Mouse (Mus musculus): Measurements from ENCODE around the gene Tsc1.

- TF ChIP-seq CTCF (IDR thresholded peaks at IDR 0.05; ENCODE audit: borderline replicate concordance, insufficient read depth, low read depth, low read length) (no peak), POLR2A (IDR thresholded peaks at IDR 0.05; ENCODE audit: borderline replicate concordance, insufficient read depth, low read length) (no peak)
Measured at GRCm38 (mm10) chr2:28624870-28625269, 16.2 kb upstream of the Tsc1 start.

Data from cerebellum, adult 2 months (tissue).